Mouse (Mus musculus) stomach, embryonic 14.5 days (tissue): ENCODE measurements around the gene Awat2. TPM values are rescaled to one million over a fixed set of nuclear protein-coding genes. Genes with fewer than 3 reads are reported as not detected.

Experiments used
- microRNA counts: library from miRNA; unstranded; fragments of <30 nt; microRNA quantifications from one replicate; lab custom pipeline; 2016
- microRNA-seq: library from miRNA; unstranded; fragments of <30 nt; microRNA quantifications from one replicate; pipeline ENCODE4, GENCODE M21; 2016
- polyA plus RNA-seq: library from polyadenylated mRNA; unstranded; fragments of >200 nt; fragmentation: Nextera tagmentation; extraction: Ambion mirVana; gene quantifications from 2 replicates; pipeline ENCODE4 v1.2.1, GENCODE M21; 2014

Gene Awat2
- polyA plus RNA-seq, 1 experiment from 2014 or later: 0.85 TPM

MicroRNAs encoded within 50 kb of the gene (microRNA counts, 519-probe panel; counts per million panel counts)
- microRNA mmu-miR-676 (lab: Ali Mortazavi, UCI): 3,179 counts per million, percentile 59 among the panel's probes with 10 or more counts

Small RNA genes within 50 kb of the gene (microRNA-seq; reads per million reads assigned to microRNA genes)
- 955 reads per million, percentile 71 among the genes with 10 or more reads in this experiment for gene Mir676

Other genes with a start within 250 kb of the Awat2 start
- gene Otud6a, start 13.7 kb downstream of the Awat2 start, polyA plus RNA-seq: 0.60 TPM in 1 of 2 replicates, not detected in the other
- gene Igbp1, start 51.6 kb upstream of the Awat2 start, polyA plus RNA-seq: 45.3 and 45.7 TPM in 2 replicates
- not detected in 2 replicates for gene Dgat2l6, start 82.1 kb upstream of the Awat2 start, polyA plus RNA-seq
- gene Awat1, start 129.5 kb upstream of the Awat2 start, polyA plus RNA-seq: not detected in 2 replicates
- not detected in 2 replicates for gene P2ry4, start 152.2 kb upstream of the Awat2 start, polyA plus RNA-seq
- not detected in 2 replicates for gene Arr3, start 162.8 kb upstream of the Awat2 start, polyA plus RNA-seq
- gene Kif4, start 183.0 kb upstream of the Awat2 start, polyA plus RNA-seq: 30.0 and 31.1 TPM in 2 replicates
- 85.5 and 96.6 TPM in 2 replicates for gene Pdzd11, start 183.9 kb upstream of the Awat2 start, polyA plus RNA-seq